Mouse (Mus musculus): ENCODE measurements at regions not wholly inside any gene's neighbourhood (a gene's known extent, or its start where the extent isn't known, plus 50 kb on each side); places are given as distances from the start of the nearest gene placed in this dataset.

- Histone ChIP-seq H3K36me3 (ENCODE audit: control insufficient read depth, insufficient read depth) (no peaks in the 10 kb centered on the region), H3K27me3 (ENCODE audit: control insufficient read depth, insufficient read depth, insufficient read length) (no peaks in the 10 kb centered on the region), H3K79me3 (ENCODE audit: low read depth) (no peaks in the 10 kb centered on the region), H3K4me3 (ENCODE audit: insufficient read depth, poor library complexity, severe bottlenecking) (no peak overlapping the region), H3K79me2 (ENCODE audit: control insufficient read depth, insufficient read depth) (no peaks in the 10 kb centered on the region), H3ac (ENCODE audit: control insufficient read depth, insufficient read length, low read depth) (no peak overlapping the region)
- no peak for TF ChIP-seq MYOD1 (IDR thresholded peaks at IDR 0.05; ENCODE audit: control insufficient read depth, insufficient read length, low read depth)
- TF ChIP-seq FOSL1 (IDR thresholded peaks at IDR 0.05; ENCODE audit: insufficient read depth, low read length, poor library complexity, severe bottlenecking) = no peak
- no peak for TF ChIP-seq MAX (IDR thresholded peaks at IDR 0.05)
- TF ChIP-seq CEBPB (IDR thresholded peaks at IDR 0.05; ENCODE audit: low read depth) = no peak
- no peak for TF ChIP-seq USF1 (IDR thresholded peaks at IDR 0.05; ENCODE audit: low read depth)
- no peak for TF ChIP-seq MYOG (IDR thresholded peaks at IDR 0.05; ENCODE audit: control insufficient read depth, extremely low read depth, insufficient read length)
- TF ChIP-seq CTCF (IDR thresholded peaks at IDR 0.05; ENCODE audit: control insufficient read depth, insufficient read depth, insufficient read length) = no peak
These were observed 78.2 kb downstream of the Actbl2 start for GRCm38 (mm10) chr13:111333035-111333434.

- Histone ChIP-seq H3K79me2 (ENCODE audit: control insufficient read depth, insufficient read depth) (no peaks in the 10 kb centered on the region), H3K79me3 (ENCODE audit: low read depth) (no peaks in the 10 kb centered on the region), H3ac (ENCODE audit: control insufficient read depth, insufficient read length, low read depth) (no peak overlapping the region), H3K4me3 (ENCODE audit: insufficient read depth, poor library complexity, severe bottlenecking) (no peak overlapping the region), H3K36me3 (ENCODE audit: control insufficient read depth, insufficient read depth) (no peaks in the 10 kb centered on the region), H3K27me3 (ENCODE audit: control insufficient read depth, insufficient read depth, insufficient read length) (no peaks in the 10 kb centered on the region)
- TF ChIP-seq MAX (IDR thresholded peaks at IDR 0.05) = no peak
- TF ChIP-seq CEBPB (IDR thresholded peaks at IDR 0.05; ENCODE audit: low read depth) = no peak
- no peak for TF ChIP-seq MYOG (IDR thresholded peaks at IDR 0.05; ENCODE audit: control insufficient read depth, extremely low read depth, insufficient read length)
- TF ChIP-seq CTCF (IDR thresholded peaks at IDR 0.05; ENCODE audit: control insufficient read depth, insufficient read depth, insufficient read length) = no peak
- TF ChIP-seq FOSL1 (IDR thresholded peaks at IDR 0.05; ENCODE audit: insufficient read depth, low read length, poor library complexity, severe bottlenecking) = no peak
- TF ChIP-seq MYOD1 (IDR thresholded peaks at IDR 0.05; ENCODE audit: control insufficient read depth, insufficient read length, low read depth) = no peak
- no peak for TF ChIP-seq USF1 (IDR thresholded peaks at IDR 0.05; ENCODE audit: low read depth)
These were observed 79.0 kb downstream of the Actbl2 start for GRCm38 (mm10) chr13:111333851-111334250.

GRCm38 (mm10) chr13:111334258-111335052 lies 79.6 kb downstream of the Actbl2 start:
- Histone ChIP-seq H3K4me3 (ENCODE audit: insufficient read depth, poor library complexity, severe bottlenecking) (no peak overlapping the region), H3ac (ENCODE audit: control insufficient read depth, insufficient read length, low read depth) (no peak overlapping the region), H3K36me3 (ENCODE audit: control insufficient read depth, insufficient read depth) (no peaks in the 10 kb centered on the region), H3K79me2 (ENCODE audit: control insufficient read depth, insufficient read depth) (no peaks in the 10 kb centered on the region), H3K79me3 (ENCODE audit: low read depth) (no peaks in the 10 kb centered on the region), H3K27me3 (ENCODE audit: control insufficient read depth, insufficient read depth, insufficient read length) (no peaks in the 10 kb centered on the region)
- TF ChIP-seq CTCF (IDR thresholded peaks at IDR 0.05; ENCODE audit: control insufficient read depth, insufficient read depth, insufficient read length) = no peak
- no peak for TF ChIP-seq MAX (IDR thresholded peaks at IDR 0.05)
- TF ChIP-seq FOSL1 (IDR thresholded peaks at IDR 0.05; ENCODE audit: insufficient read depth, low read length, poor library complexity, severe bottlenecking) = no peak
- no peak for TF ChIP-seq MYOG (IDR thresholded peaks at IDR 0.05; ENCODE audit: control insufficient read depth, extremely low read depth, insufficient read length)

GRCm38 (mm10) chr13:111344981-111345380 lies 90.2 kb downstream of the Actbl2 start:
- no peaks in the 10 kb centered on the region for H3K27me3 ChIP-seq (ENCODE audit: control insufficient read depth, insufficient read depth, insufficient read length)
- no peaks in the 10 kb centered on the region for H3K36me3 ChIP-seq (ENCODE audit: control insufficient read depth, insufficient read depth)
- H3K79me3 ChIP-seq (ENCODE audit: low read depth) = no peaks in the 10 kb centered on the region
- no peak overlapping the region for H3ac ChIP-seq (ENCODE audit: control insufficient read depth, insufficient read length, low read depth)
- no peaks in the 10 kb centered on the region for H3K79me2 ChIP-seq (ENCODE audit: control insufficient read depth, insufficient read depth)
- no peak overlapping the region for H3K4me3 ChIP-seq (ENCODE audit: insufficient read depth, poor library complexity, severe bottlenecking)
- no peak for TF ChIP-seq CEBPB (IDR thresholded peaks at IDR 0.05; ENCODE audit: low read depth)
- TF ChIP-seq MYOD1 (IDR thresholded peaks at IDR 0.05; ENCODE audit: control insufficient read depth, insufficient read length, low read depth) = no peak
- TF ChIP-seq MAX (IDR thresholded peaks at IDR 0.05) = no peak
- TF ChIP-seq MYOG (IDR thresholded peaks at IDR 0.05; ENCODE audit: control insufficient read depth, extremely low read depth, insufficient read length) = no peak
- no peak for TF ChIP-seq FOSL1 (IDR thresholded peaks at IDR 0.05; ENCODE audit: insufficient read depth, low read length, poor library complexity, severe bottlenecking)
- TF ChIP-seq USF1 (IDR thresholded peaks at IDR 0.05; ENCODE audit: low read depth) = no peak
- TF ChIP-seq CTCF (IDR thresholded peaks at IDR 0.05; ENCODE audit: control insufficient read depth, insufficient read depth, insufficient read length) = no peak

GRCm38 (mm10) chr13:111345486-111346440 lies 91.0 kb downstream of the Actbl2 start:
- Histone ChIP-seq H3K79me3 (ENCODE audit: low read depth) (no peaks in the 10 kb centered on the region), H3K27me3 (ENCODE audit: control insufficient read depth, insufficient read depth, insufficient read length) (no peaks in the 10 kb centered on the region), H3K79me2 (ENCODE audit: control insufficient read depth, insufficient read depth) (no peaks in the 10 kb centered on the region), H3K4me3 (ENCODE audit: insufficient read depth, poor library complexity, severe bottlenecking) (no peak overlapping the region), H3ac (ENCODE audit: control insufficient read depth, insufficient read length, low read depth) (no peak overlapping the region), H3K36me3 (ENCODE audit: control insufficient read depth, insufficient read depth) (no peaks in the 10 kb centered on the region)
- TF ChIP-seq MAX (IDR thresholded peaks at IDR 0.05) (no peak), MYOD1 (IDR thresholded peaks at IDR 0.05; ENCODE audit: control insufficient read depth, insufficient read length, low read depth) (no peak), CEBPB (IDR thresholded peaks at IDR 0.05; ENCODE audit: low read depth) (peak; percentile 44)
